Mouse (Mus musculus): ENCODE data around the gene Itpripl2. TPM values are rescaled to one million over a fixed set of nuclear protein-coding genes. Genes with fewer than 3 reads are reported as not detected.

Itpripl2 gene
- polyA plus RNA-seq, 1 experiment from 2014 or later, result 0.87 TPM

DNA sequence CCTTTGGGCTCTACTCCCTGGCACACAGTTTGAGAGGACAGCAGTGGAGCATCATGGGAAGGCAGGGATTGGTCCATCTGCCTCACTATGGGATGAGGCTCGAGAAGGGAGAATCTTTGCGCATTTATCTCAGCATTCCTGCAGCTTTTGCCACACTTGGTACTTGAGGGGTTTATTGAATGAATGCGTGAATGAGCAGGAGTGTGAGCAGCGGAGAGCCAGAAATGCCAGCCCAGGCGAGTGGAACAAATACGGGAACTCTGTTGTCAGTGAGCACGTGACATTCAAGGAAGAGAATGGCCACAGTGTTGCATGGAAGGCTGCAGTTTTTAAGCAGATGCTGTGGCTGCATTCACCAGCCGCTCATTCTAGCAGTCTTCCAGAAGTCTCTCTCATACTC lies 10.6 kb upstream of the Itpripl2 start:
- WGBS, result 62% methylated on average over 8 of the region's 8 CpGs
- Histone ChIP-seq H3K9me3 (no peaks in the 10 kb centered on the region), H3K27ac (replicated peaks) (no peak overlapping the region), H3K4me3 (no peak overlapping the region), H3K4me2 (0 out of 2 replicates have a peak overlapping the region, but pooled peaks have one; percentile 11), H3K4me1 (replicated peaks) (no peaks in the 10 kb centered on the region), H3K27me3 (no peaks in the 10 kb centered on the region), H3K9ac (no peak overlapping the region), H3K36me3 (no peaks in the 10 kb centered on the region)
- no peak for ATAC-seq (ENCODE audit: low FRiP score, low read depth)

GRCm38 (mm10) chr7:118499784-118500435 lies 8.1 kb upstream of the Itpripl2 start:
- H3K36me3 ChIP-seq, result no peaks in the 10 kb centered on the region
- no peak overlapping the region for H3K4me3 ChIP-seq
- no peak overlapping the region for H3K9ac ChIP-seq
- no peaks in the 10 kb centered on the region for H3K27me3 ChIP-seq
- no peaks in the 10 kb centered on the region for H3K9me3 ChIP-seq
- no peak overlapping the region for H3K4me2 ChIP-seq
- WGBS, result 83% methylated on average over 7 of the region's 7 CpGs
- no peaks in the 10 kb centered on the region for H3K4me1 ChIP-seq (replicated peaks)
- H3K27ac ChIP-seq (replicated peaks), result no peak overlapping the region
- ATAC-seq (ENCODE audit: low FRiP score, low read depth), result no peak

DNA sequence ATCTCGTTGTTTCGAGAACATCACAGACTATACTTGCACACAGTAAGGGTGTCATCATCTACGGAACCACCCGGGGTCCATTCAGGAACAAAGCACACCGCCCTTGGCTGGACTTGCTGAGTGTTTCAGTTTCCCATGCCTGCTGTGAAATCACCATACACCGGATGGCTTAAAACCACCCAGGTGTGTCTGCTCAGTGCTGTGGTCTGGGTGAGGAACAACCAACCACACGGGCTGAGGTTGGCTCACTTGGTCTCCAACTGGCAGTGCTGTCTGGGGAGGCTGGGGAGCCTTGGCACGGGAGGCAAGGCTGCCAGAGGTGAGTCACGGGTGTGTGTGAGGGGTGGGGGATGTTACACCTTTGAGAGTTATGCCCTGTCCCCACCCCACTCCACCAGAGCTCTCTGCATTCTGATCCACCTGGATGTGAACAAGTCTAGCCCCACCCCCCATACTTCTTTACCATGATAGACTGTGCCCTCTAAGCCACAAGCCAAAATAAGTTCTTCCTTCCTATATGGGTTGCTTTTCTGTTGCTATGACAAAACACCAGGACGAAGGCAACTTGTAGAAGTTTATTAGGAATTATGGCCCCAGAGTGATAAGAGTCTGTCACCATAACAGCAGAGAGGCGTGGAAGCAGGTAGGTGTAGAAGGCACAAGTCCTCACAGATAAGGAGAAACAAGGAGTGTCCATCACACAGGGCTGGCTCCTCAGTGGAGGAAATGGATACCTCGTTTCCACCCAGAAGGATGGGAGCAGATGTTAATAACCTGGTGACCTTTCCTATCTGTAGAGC lies 7.4 kb upstream of the Itpripl2 start:
- no peak overlapping the region for H3K4me3 ChIP-seq
- no peak overlapping the region for H3K9ac ChIP-seq
- no peaks in the 10 kb centered on the region for H3K36me3 ChIP-seq
- H3K27me3 ChIP-seq, result 0 out of 2 replicates have a peak, but pooled peaks cover 5% of the 10 kb centered on the region
- WGBS, result 89% methylated on average over 12 of the region's 12 CpGs
- H3K4me1 ChIP-seq (replicated peaks), result no peaks in the 10 kb centered on the region
- no peak overlapping the region for H3K4me2 ChIP-seq
- no peak for ATAC-seq (ENCODE audit: low FRiP score, low read depth)
- no peaks in the 10 kb centered on the region for H3K9me3 ChIP-seq
- no peak overlapping the region for H3K27ac ChIP-seq (replicated peaks)

- 79% methylated on average over 4 of the region's 4 CpGs for WGBS
- peaks cover 13% of the 10 kb centered on the region for H3K4me1 ChIP-seq (replicated peaks)
Observed at GRCm38 (mm10) chr7:118494892-118495579, 3.3 kb upstream of the Itpripl2 start.

DNA sequence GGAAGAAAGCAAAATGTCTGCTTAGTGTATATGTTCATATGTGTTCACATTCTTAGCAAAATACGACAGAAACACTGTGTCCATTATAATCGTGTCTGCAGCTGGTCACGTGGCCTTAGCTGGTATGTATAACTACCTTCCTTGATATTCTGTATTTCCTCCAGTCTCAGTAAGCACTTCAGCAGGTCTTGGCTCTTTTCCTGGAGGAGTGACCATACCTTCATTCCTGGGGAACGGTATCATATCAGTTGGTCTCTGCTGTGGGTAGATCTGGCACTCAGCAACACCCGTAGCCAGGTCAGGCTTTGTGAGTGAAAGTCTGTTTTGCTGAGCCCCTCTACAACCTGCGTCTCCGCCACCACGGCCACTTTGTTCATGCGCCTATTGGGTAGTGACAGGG lies 2.1 kb upstream of the Itpripl2 start:
- Histone ChIP-seq H3K4me1 (replicated peaks) (peaks cover 13% of the 10 kb centered on the region), H3K9me3 (no peaks in the 10 kb centered on the region), H3K27ac (replicated peaks) (no peak overlapping the region), H3K4me2 (no peak overlapping the region), H3K36me3 (no peaks in the 10 kb centered on the region), H3K27me3 (peaks cover 55% of the 10 kb centered on the region), H3K9ac (no peak overlapping the region), H3K4me3 (no peak overlapping the region)
- no peak for ATAC-seq (ENCODE audit: low FRiP score, low read depth)
- 93% methylated on average over 9 of the region's 9 CpGs for WGBS

More at GRCm38 (mm10) chr7:118494892-118495579, 3.3 kb upstream of the Itpripl2 start:
- ATAC-seq (ENCODE audit: low FRiP score, low read depth), result no peak
- no peaks in the 10 kb centered on the region for H3K36me3 ChIP-seq
- H3K27ac ChIP-seq (replicated peaks), result no peak overlapping the region
- peaks cover 44% of the 10 kb centered on the region for H3K27me3 ChIP-seq
- H3K9ac ChIP-seq, result no peak overlapping the region
- no peak overlapping the region for H3K4me3 ChIP-seq
- no peaks in the 10 kb centered on the region for H3K9me3 ChIP-seq
- no peak overlapping the region for H3K4me2 ChIP-seq

DNA sequence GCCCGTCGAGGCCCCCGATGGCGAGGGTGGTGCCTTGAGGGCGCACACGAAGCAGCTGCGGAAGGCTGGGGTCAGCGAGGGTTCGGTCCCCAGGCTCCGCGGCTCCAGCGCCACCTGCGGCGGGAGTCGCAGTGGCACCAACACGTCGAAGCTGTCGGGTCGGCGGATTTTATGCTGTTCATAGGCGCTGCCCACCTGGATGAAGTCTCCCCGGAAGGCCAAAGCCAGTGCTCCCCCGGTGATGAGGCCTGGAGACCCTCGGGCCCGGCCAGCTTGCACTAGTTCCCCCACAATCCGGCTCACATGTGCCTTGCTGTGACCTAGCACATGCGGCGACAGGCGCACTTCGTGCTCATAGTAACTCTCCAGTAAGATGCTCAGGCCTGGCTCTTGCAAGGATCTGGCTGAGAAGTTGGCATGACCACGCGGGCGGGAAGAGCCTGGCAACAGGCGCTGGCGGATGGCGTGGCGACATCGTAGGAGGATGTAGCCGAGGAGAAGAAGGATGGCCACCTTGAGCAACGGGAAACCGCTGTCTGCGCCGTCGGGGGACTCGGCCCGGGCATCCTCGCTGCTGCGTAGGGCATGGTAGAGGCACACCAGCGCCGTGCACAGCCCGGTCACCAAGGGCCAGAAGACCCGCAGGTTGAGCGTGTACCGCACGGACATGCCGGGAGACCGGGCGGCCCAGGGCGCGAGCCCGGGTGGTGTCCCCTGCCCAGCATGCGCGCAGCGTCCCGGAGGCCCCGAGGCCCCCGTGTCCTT lies 927 bp downstream of the Itpripl2 start:
- WGBS, result 3% methylated on average over 64 of the region's 67 CpGs
- ATAC-seq (ENCODE audit: low FRiP score, low read depth), result 0 out of 2 replicates have a peak, but pooled peaks have one; percentile 39
- Histone ChIP-seq H3K9ac (peak overlapping the region; percentile 58), H3K4me2 (peak overlapping the region; percentile 81), H3K4me1 (replicated peaks) (peaks cover 13% of the 10 kb centered on the region), H3K36me3 (no peaks in the 10 kb centered on the region), H3K9me3 (no peaks in the 10 kb centered on the region), H3K4me3 (peak overlapping the region; percentile 50), H3K27me3 (peaks cover 60% of the 10 kb centered on the region), H3K27ac (replicated peaks) (no peak overlapping the region; the same call in 1 of the 2 replicates)

GRCm38 (mm10) chr7:118489706-118490665 lies 1.8 kb downstream of the Itpripl2 start:
- peak overlapping the region; percentile 81 for H3K4me2 ChIP-seq
- no peak overlapping the region for H3K27ac ChIP-seq (replicated peaks)
- WGBS, result 14% methylated on average over 57 of the region's 57 CpGs
- no peaks in the 10 kb centered on the region for H3K9me3 ChIP-seq
- ATAC-seq (ENCODE audit: low FRiP score, low read depth), result peak; percentile 31; the same call in 1 of the 2 replicates
- H3K4me3 ChIP-seq, result peak overlapping the region; percentile 50
- H3K9ac ChIP-seq, result no peak overlapping the region
- H3K27me3 ChIP-seq, result peaks cover 60% of the 10 kb centered on the region
- no peaks in the 10 kb centered on the region for H3K36me3 ChIP-seq
- H3K4me1 ChIP-seq (replicated peaks), result peaks cover 13% of the 10 kb centered on the region

GRCm38 (mm10) chr7:118488060-118488664 lies 3.6 kb downstream of the Itpripl2 start:
- Histone ChIP-seq H3K36me3 (no peaks in the 10 kb centered on the region), H3K4me1 (replicated peaks) (peaks cover 13% of the 10 kb centered on the region), H3K4me2 (no peak overlapping the region), H3K27ac (replicated peaks) (no peak overlapping the region), H3K9me3 (no peaks in the 10 kb centered on the region), H3K9ac (no peak overlapping the region), H3K27me3 (peaks cover 48% of the 10 kb centered on the region), H3K4me3 (no peak overlapping the region)
- no peak for ATAC-seq (ENCODE audit: low FRiP score, low read depth)
- WGBS, result 28% methylated on average over 8 of the region's 8 CpGs

DNA sequence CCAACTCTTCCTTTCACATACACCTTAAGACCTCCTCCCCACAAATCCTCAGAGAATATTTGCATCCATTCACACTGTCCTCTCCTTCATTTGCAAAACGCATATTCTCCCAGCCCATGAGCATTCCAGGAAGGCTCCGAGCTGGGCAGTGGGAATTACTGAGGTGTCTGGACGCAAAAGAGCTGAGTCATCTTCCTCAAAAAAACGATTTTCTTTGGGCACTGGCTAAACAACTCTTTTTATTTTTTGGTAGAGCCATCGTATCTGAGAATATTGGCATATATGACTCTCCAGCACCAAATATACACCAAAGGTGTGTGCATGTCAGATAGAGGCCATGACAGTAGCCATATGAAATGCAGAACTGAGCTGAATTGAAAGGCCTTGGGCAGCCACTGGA lies 4.9 kb downstream of the Itpripl2 start:
- 59% methylated on average over 5 of the region's 5 CpGs for WGBS
- H3K9me3 ChIP-seq, result no peaks in the 10 kb centered on the region
- H3K27ac ChIP-seq (replicated peaks), result no peak overlapping the region
- H3K4me3 ChIP-seq, result no peak overlapping the region
- H3K4me2 ChIP-seq, result no peak overlapping the region
- no peaks in the 10 kb centered on the region for H3K36me3 ChIP-seq
- ATAC-seq (ENCODE audit: low FRiP score, low read depth), result no peak
- H3K4me1 ChIP-seq (replicated peaks), result peaks cover 12% of the 10 kb centered on the region
- peaks cover 35% of the 10 kb centered on the region for H3K27me3 ChIP-seq
- no peak overlapping the region for H3K9ac ChIP-seq

- no peak for ATAC-seq (ENCODE audit: low FRiP score, low read depth)
- Histone ChIP-seq H3K4me3 (no peak overlapping the region), H3K36me3 (no peaks in the 10 kb centered on the region), H3K27me3 (peaks cover 6% of the 10 kb centered on the region), H3K9me3 (no peaks in the 10 kb centered on the region), H3K9ac (no peak overlapping the region), H3K27ac (replicated peaks) (no peak overlapping the region), H3K4me1 (replicated peaks) (no peaks in the 10 kb centered on the region), H3K4me2 (no peak overlapping the region)
- WGBS, result 84% methylated on average over 1 of the region's 1 CpGs
Observed at GRCm38 (mm10) chr7:118483996-118484395, 7.8 kb downstream of the Itpripl2 start.
